Mouse (Mus musculus): ENCODE data around the gene Dnaja1. TPM values are rescaled to one million over a fixed set of nuclear protein-coding genes. Genes with fewer than 3 reads are reported as not detected.

The Dnaja1 gene
- polyA plus RNA-seq, 1 experiment from 2014 or later, result 704 TPM

DNA sequence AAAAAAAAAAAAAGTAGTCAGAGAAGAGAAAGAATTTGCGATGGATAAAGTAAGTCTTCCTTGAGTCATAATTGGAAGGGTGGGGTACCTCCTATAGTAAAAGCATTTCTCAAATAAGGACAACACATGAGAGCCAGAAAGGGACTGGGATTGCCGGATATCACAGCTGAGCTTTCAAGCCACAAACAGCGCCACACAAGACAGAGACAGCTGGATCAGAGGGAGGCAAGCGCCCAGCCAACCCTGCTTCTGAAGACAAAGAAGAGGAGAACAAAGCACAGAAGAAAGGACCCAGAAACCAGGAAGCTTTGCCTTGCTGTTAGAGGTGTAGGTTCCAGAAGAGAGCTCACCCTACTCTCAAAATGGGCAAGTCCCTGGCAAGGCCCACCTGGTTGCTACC, 64.6 kb downstream of the Dnaja1 start:
- H3K36me3 ChIP-seq, result no peaks in the 10 kb centered on the region
- no peaks in the 10 kb centered on the region for H3K9me3 ChIP-seq
- no peaks in the 10 kb centered on the region for H3K27me3 ChIP-seq
- no peaks in the 10 kb centered on the region for H3K4me1 ChIP-seq
- WGBS, result 53% methylated on average over 4 of the region's 4 CpGs
- no peak overlapping the region for H3K9ac ChIP-seq (replicated peaks)
- no peak overlapping the region for H3K4me2 ChIP-seq (replicated peaks)
- no peak overlapping the region for H3K27ac ChIP-seq (replicated peaks)
- H3K4me3 ChIP-seq, result no peak overlapping the region
- ATAC-seq (replicated peaks), result no peak

MicroRNAs within 50 kb of the gene (microRNA counts, 519-probe panel; counts per million panel counts)
- 1,933 counts per million, percentile 21 among the panel's probes with 10 or more counts for microRNA mmu-miR-207

Small RNA genes within 50 kb of the gene (microRNA-seq; reads per million reads assigned to microRNA genes)
- not detected for gene Mir207

Other genes with a start within 250 kb of the Dnaja1 start
- 0.56 and 0.74 TPM in 2 replicates for gene Tmem215, start 250.0 kb upstream of the Dnaja1 start, polyA plus RNA-seq (2015; fragmentation: Nextera tagmentation; extraction: Ambion mirVana)
- gene Aptx, start 19.0 kb upstream of the Dnaja1 start, polyA plus RNA-seq (2015; fragmentation: Nextera tagmentation; extraction: Ambion mirVana), result 55.5 and 56.7 TPM in 2 replicates
- 153 and 154 TPM in 2 replicates for gene Smu1, start 35.8 kb downstream of the Dnaja1 start, polyA plus RNA-seq (2015; fragmentation: Nextera tagmentation; extraction: Ambion mirVana)
- 7.0 and 7.3 TPM in 2 replicates for gene B4galt1, start 131.9 kb downstream of the Dnaja1 start, polyA plus RNA-seq (2015; fragmentation: Nextera tagmentation; extraction: Ambion mirVana)
- not detected in 2 replicates for gene Spink4, start 197.9 kb downstream of the Dnaja1 start, polyA plus RNA-seq (2015; fragmentation: Nextera tagmentation; extraction: Ambion mirVana)
- gene Bag1, start 226.1 kb downstream of the Dnaja1 start, polyA plus RNA-seq (2015; fragmentation: Nextera tagmentation; extraction: Ambion mirVana), result 199 and 202 TPM in 2 replicates
- 170 and 178 TPM in 2 replicates for gene Chmp5, start 226.3 kb downstream of the Dnaja1 start, polyA plus RNA-seq (2015; fragmentation: Nextera tagmentation; extraction: Ambion mirVana)
- 116 and 119 TPM in 2 replicates for gene Nfx1, start 248.8 kb downstream of the Dnaja1 start, polyA plus RNA-seq (2015; fragmentation: Nextera tagmentation; extraction: Ambion mirVana)